7 mouse cellular contexts compared by ENCODE assay signal in genomic region chr1:136344281-136344680, GRCm38 (mm10). TPM values are rescaled to one million over a fixed set of nuclear protein-coding genes. Genes with fewer than 3 reads are reported as not detected.
DNase-seq lines count a peak whose midpoint lies in the region; ATAC-seq lines count a peak whose summit lies in the region.

No protein-coding gene starts in this region.

- DNase-seq in 3T3-L1 (ENCODE audit: low read depth, low spot score): peak; percentile 25
- DNase-seq in A20 (ENCODE audit: low read depth, low spot score): peak; percentile 24
- DNase-seq in urinary bladder, adult 2 months (ENCODE audit: low spot score): no peak
- no peak for DNase-seq in adrenal gland, adult 2 months
- DNase-seq in spleen, postnatal 14 days (ENCODE audit: low spot score in 2 of 2): no peak

- ATAC-seq in forebrain, embryonic 16.5 days: no peak
- no peak for ATAC-seq in liver, embryonic 15.5 days (ENCODE audit: insufficient read depth)

- WGBS in forebrain, embryonic 16.5 days: 0% methylated on average over 1 of the region's 1 CpGs
- WGBS in liver, embryonic 15.5 days (ENCODE audit: insufficient replicate concordance): 10% methylated on average over 1 of the region's 1 CpGs

- H3K36me3 ChIP-seq in forebrain, embryonic 16.5 days (ENCODE audit: control insufficient read depth, insufficient read depth): no peaks in the 10 kb centered on the region
- peaks cover 28% of the 10 kb centered on the region for H3K36me3 ChIP-seq in liver, embryonic 15.5 days (replicated peaks)

- H3K4me1 ChIP-seq in forebrain, embryonic 16.5 days (replicated peaks; ENCODE audit: control insufficient read depth, insufficient read depth, low read length): peaks cover 26% of the 10 kb centered on the region
- peaks cover 63% of the 10 kb centered on the region for H3K4me1 ChIP-seq in liver, embryonic 15.5 days (replicated peaks)

- H3K9me3 ChIP-seq in forebrain, embryonic 16.5 days (ENCODE audit: control insufficient read depth, low read length): no peaks in the 10 kb centered on the region
- H3K9me3 ChIP-seq in liver, embryonic 15.5 days (replicated peaks): no peaks in the 10 kb centered on the region

- no peaks in the 10 kb centered on the region for H3K27me3 ChIP-seq in forebrain, embryonic 16.5 days (replicated peaks; ENCODE audit: control insufficient read depth, insufficient read depth, low read length)
- no peaks in the 10 kb centered on the region for H3K27me3 ChIP-seq in liver, embryonic 15.5 days

- peak overlapping the region; percentile 97 for H3K9ac ChIP-seq in forebrain, embryonic 16.5 days (replicated peaks; ENCODE audit: low read depth, low read length)
- peak overlapping the region; percentile 96 for H3K9ac ChIP-seq in liver, embryonic 15.5 days

- H3K27ac ChIP-seq in forebrain, embryonic 16.5 days (ENCODE audit: low read length): no peak overlapping the region
- H3K27ac ChIP-seq in liver, embryonic 15.5 days (replicated peaks): peak overlapping the region; percentile 98

- peak overlapping the region; percentile 73 for H3K4me2 ChIP-seq in forebrain, embryonic 16.5 days (ENCODE audit: low read length)
- H3K4me2 ChIP-seq in liver, embryonic 15.5 days: peak overlapping the region; percentile 86

- H3K4me3 ChIP-seq in forebrain, embryonic 16.5 days (replicated peaks; ENCODE audit: low read length): peak overlapping the region; percentile 75
- peak overlapping the region; percentile 93 for H3K4me3 ChIP-seq in liver, embryonic 15.5 days (replicated peaks)

RNA-seq across cellular contexts. Expression of gene Camsap2, which starts 1.6 kb away (rescaled TPM):
- 30.8 and 32.0 TPM in 2 replicates for polyA plus RNA-seq in forebrain, embryonic 16.5 days (2015; fragmentation: Nextera tagmentation; extraction: Ambion mirVana)
- 5.9 and 6.5 TPM in 2 replicates for polyA plus RNA-seq in liver, embryonic 15.5 days (2015; fragmentation: Nextera tagmentation; extraction: Ambion mirVana)
- 18.6 and 23.7 TPM in 2 replicates for polyA plus RNA-seq in urinary bladder, adult 2 months (2012; rRNA removed)
- total RNA-seq in adrenal gland, adult 2 months (2021): 10 to 100 TPM; 38.2 to 45.5 TPM
- 12.0 and 15.2 TPM in 2 replicates for polyA plus RNA-seq in adrenal gland, adult 2 months (2012; rRNA removed)

Comparison
In these comparisons a context has a peak if more than half of its experiments do, and no peak if none do; other contexts are left out.
1. DNase-seq: peak in 3T3-L1 (single experiment) and A20 (single experiment); none in urinary bladder, adult 2 months (single experiment), adrenal gland, adult 2 months (single experiment) and spleen, postnatal 14 days (0 of 2).